Mouse (Mus musculus) kidney, adult 2 months (tissue): ENCODE data around the gene Tox2. TPM values are rescaled to one million over a fixed set of nuclear protein-coding genes. Genes with fewer than 3 reads are reported as not detected.

Experiments used
- DNase-seq: peaks from one replicate; pipeline ENCODE4 v3.0.0; 2021
- H3K27ac ChIP-seq: fragments of 200-500 bp; 2 replicates; pipeline ENCODE4 v1.5.1; 2012; ENCODE audit warnings: low read depth, low read length, control low read depth, inconsistent platforms; ENCODE audit not compliant: insufficient read depth
- H3K27me3 ChIP-seq: fragments of 200-500 bp; replicated peaks from 2 replicates; pipeline ENCODE4 v1.6.1; 2012; ENCODE audit warnings: mild to moderate bottlenecking, moderate library complexity, low read length, inconsistent platforms; ENCODE audit not compliant: control insufficient read depth, insufficient read depth
- H3K36me3 ChIP-seq: fragments of 200-500 bp; 2 replicates; pipeline ENCODE4 v1.6.1; 2012; ENCODE audit warnings: mild to moderate bottlenecking, moderate library complexity, low read length, inconsistent platforms; ENCODE audit not compliant: control insufficient read depth, insufficient read depth
- H3K4me1 ChIP-seq: fragments of 200-500 bp; 2 replicates; pipeline ENCODE4 v1.6.1; 2011; ENCODE audit warnings: low read length; ENCODE audit not compliant: control insufficient read depth, insufficient read depth
- H3K4me3 ChIP-seq: fragments of 200-500 bp; 2 replicates; pipeline ENCODE4 v1.5.1; 2011; ENCODE audit warnings: mild to moderate bottlenecking, low read depth, low read length, control low read depth; ENCODE audit not compliant: insufficient read depth
- CTCF ChIP-seq: fragments of 200-500 bp; conservative IDR thresholded peaks from 2 replicates; pipeline ENCODE4 v1.5.1; 2011; ENCODE audit warnings: low read depth, mild to moderate bottlenecking, control low read depth, low read length, moderate library complexity, mixed read lengths; ENCODE audit not compliant: insufficient read depth, insufficient read length
- POLR2A ChIP-seq: fragments of 200-500 bp; IDR thresholded peaks from one replicate; pipeline ENCODE4 v1.6.1; 2011; ENCODE audit warnings: low read depth, low read length, control low read depth
- WGBS: fragments of 180-500 bp; shearing (Covaris S2); methylation state at CpG from one replicate; pipeline ENCODE4 v1.1.7; 2018; 5-methylcytosine and 5-hydroxymethylcytosine counted together
- polyA plus RNA-seq: library from polyadenylated mRNA; depleted of rRNA; stranded (reverse); fragments of >200 nt; gene quantifications from 2 replicates; pipeline ENCODE4 v1.2.3, GENCODE M21; 2012

Gene Tox2
- polyA plus RNA-seq, 1 experiment = 1.4 TPM

GRCm38 (mm10) chr2:163330742-163331141 is 127.8 kb downstream of the Tox2 start:
- WGBS = 26% methylated on average over 7 of the region's 7 CpGs
- Histone ChIP-seq H3K4me3 (no peak overlapping the region), H3K36me3 (no peaks in the 10 kb centered on the region), H3K27ac (no peak overlapping the region), H3K4me1 (no peaks in the 10 kb centered on the region), H3K27me3 (no peaks in the 10 kb centered on the region)
- TF ChIP-seq CTCF (peak; percentile 32; the same call in 1 of the 2 replicates), POLR2A (no peak)
- peak; percentile 61 for DNase-seq

- H3K27me3 ChIP-seq = no peaks in the 10 kb centered on the region
- no peaks in the 10 kb centered on the region for H3K36me3 ChIP-seq
- H3K27ac ChIP-seq = no peak overlapping the region
- WGBS = 66% methylated on average over 6 of the region's 6 CpGs
- TF ChIP-seq POLR2A = no peak
- TF ChIP-seq CTCF = no peak
- H3K4me3 ChIP-seq = no peak overlapping the region
- no peaks in the 10 kb centered on the region for H3K4me1 ChIP-seq
- no peak for DNase-seq
Observed at GRCm38 (mm10) chr2:163331423-163331822, 128.5 kb downstream of the Tox2 start.

- H3K36me3 ChIP-seq = no peaks in the 10 kb centered on the region
- DNase-seq = no peak
- H3K27me3 ChIP-seq = no peaks in the 10 kb centered on the region
- WGBS = 71% methylated on average over 13 of the region's 13 CpGs
- H3K4me3 ChIP-seq = no peak overlapping the region
- H3K4me1 ChIP-seq = no peaks in the 10 kb centered on the region
- TF ChIP-seq POLR2A (no peak), CTCF (no peak)
- H3K27ac ChIP-seq = no peak overlapping the region
Observed at GRCm38 (mm10) chr2:163332368-163333055, 129.6 kb downstream of the Tox2 start.

- no peak overlapping the region for H3K4me3 ChIP-seq
- no peaks in the 10 kb centered on the region for H3K36me3 ChIP-seq
- TF ChIP-seq POLR2A (no peak), CTCF (peak; percentile 91)
- WGBS = 23% methylated on average over 9 of the region's 9 CpGs
- no peaks in the 10 kb centered on the region for H3K27me3 ChIP-seq
- peak; percentile 59 for DNase-seq
- no peaks in the 10 kb centered on the region for H3K4me1 ChIP-seq
- H3K27ac ChIP-seq = no peak overlapping the region
Observed at GRCm38 (mm10) chr2:163340263-163340662, 137.3 kb downstream of the Tox2 start.

- no peaks in the 10 kb centered on the region for H3K27me3 ChIP-seq
- peak; percentile 24 for DNase-seq
- H3K4me3 ChIP-seq = no peak overlapping the region
- H3K4me1 ChIP-seq = no peaks in the 10 kb centered on the region
- H3K27ac ChIP-seq = no peak overlapping the region
- peak; percentile 47 for TF ChIP-seq CTCF
- TF ChIP-seq POLR2A = no peak
- H3K36me3 ChIP-seq = no peaks in the 10 kb centered on the region
- WGBS = 96% methylated on average over 4 of the region's 4 CpGs
Observed at GRCm38 (mm10) chr2:163343671-163344070, 140.7 kb downstream of the Tox2 start.

GRCm38 (mm10) chr2:163344976-163345660 is 142.2 kb downstream of the Tox2 start:
- no peaks in the 10 kb centered on the region for H3K27me3 ChIP-seq
- H3K27ac ChIP-seq = no peak overlapping the region
- H3K4me1 ChIP-seq = no peaks in the 10 kb centered on the region
- WGBS = 61% methylated on average over 13 of the region's 13 CpGs
- TF ChIP-seq CTCF (no peak), POLR2A (no peak)
- no peaks in the 10 kb centered on the region for H3K36me3 ChIP-seq
- H3K4me3 ChIP-seq = no peak overlapping the region
- DNase-seq = peak; percentile 5

- TF ChIP-seq CTCF = no peak
- no peak for TF ChIP-seq POLR2A
- WGBS = 77% methylated on average over 11 of the region's 11 CpGs
- Histone ChIP-seq H3K27ac (no peak overlapping the region), H3K4me1 (no peaks in the 10 kb centered on the region), H3K4me3 (no peak overlapping the region), H3K27me3 (no peaks in the 10 kb centered on the region), H3K36me3 (no peaks in the 10 kb centered on the region)
- no peak for DNase-seq
Observed at GRCm38 (mm10) chr2:163346497-163346896, 143.6 kb downstream of the Tox2 start.
